Mouse (Mus musculus): Measurements from ENCODE around the gene Entpd2.

DNA sequence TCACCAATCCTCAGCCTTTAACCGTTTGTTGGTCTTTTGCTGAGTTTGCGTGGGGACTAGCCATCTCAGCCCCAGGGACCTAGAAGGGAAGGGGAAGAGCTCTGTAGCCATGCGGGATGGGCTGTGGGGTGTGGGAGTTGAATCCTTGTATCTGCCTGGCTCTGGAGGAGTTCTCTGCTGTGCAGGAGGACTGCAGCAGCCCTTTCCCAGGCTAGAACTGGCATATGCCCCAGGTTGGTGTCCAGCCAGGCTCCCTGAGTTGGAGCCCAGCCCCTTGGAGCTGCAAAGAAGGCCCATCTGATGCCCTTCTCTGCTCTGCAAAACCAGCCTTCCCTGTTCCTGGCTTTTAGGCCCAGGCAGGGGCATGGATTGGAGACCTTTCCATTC is 916 bp downstream of the Entpd2 start:
- TF ChIP-seq CTCF (IDR thresholded peaks at IDR 0.05; ENCODE audit: low read depth, low read length): no peak
- no peak for TF ChIP-seq POLR2A (IDR thresholded peaks at IDR 0.05; ENCODE audit: borderline replicate concordance, low read depth, low read length)
